Mouse (Mus musculus) kidney, adult 2 months (tissue): ENCODE data around the gene B3gnt4. TPM values are rescaled to one million over a fixed set of nuclear protein-coding genes. Genes with fewer than 3 reads are reported as not detected.

Source experiments
- DNase-seq: peaks from one replicate; pipeline ENCODE4 v3.0.0; 2021
- H3K27ac ChIP-seq: fragments of 200-500 bp; 2 replicates; pipeline ENCODE4 v1.5.1; 2012; ENCODE audit warnings: low read depth, low read length, control low read depth, inconsistent platforms; ENCODE audit not compliant: insufficient read depth
- H3K27me3 ChIP-seq: fragments of 200-500 bp; replicated peaks from 2 replicates; pipeline ENCODE4 v1.6.1; 2012; ENCODE audit warnings: mild to moderate bottlenecking, moderate library complexity, low read length, inconsistent platforms; ENCODE audit not compliant: control insufficient read depth, insufficient read depth
- H3K36me3 ChIP-seq: fragments of 200-500 bp; 2 replicates; pipeline ENCODE4 v1.6.1; 2012; ENCODE audit warnings: mild to moderate bottlenecking, moderate library complexity, low read length, inconsistent platforms; ENCODE audit not compliant: control insufficient read depth, insufficient read depth
- H3K4me1 ChIP-seq: fragments of 200-500 bp; 2 replicates; pipeline ENCODE4 v1.6.1; 2011; ENCODE audit warnings: low read length; ENCODE audit not compliant: control insufficient read depth, insufficient read depth
- H3K4me3 ChIP-seq: fragments of 200-500 bp; 2 replicates; pipeline ENCODE4 v1.5.1; 2011; ENCODE audit warnings: mild to moderate bottlenecking, low read depth, low read length, control low read depth; ENCODE audit not compliant: insufficient read depth
- CTCF ChIP-seq: fragments of 200-500 bp; conservative IDR thresholded peaks from 2 replicates; pipeline ENCODE4 v1.5.1; 2011; ENCODE audit warnings: low read depth, mild to moderate bottlenecking, control low read depth, low read length, moderate library complexity, mixed read lengths; ENCODE audit not compliant: insufficient read depth, insufficient read length
- POLR2A ChIP-seq: fragments of 200-500 bp; IDR thresholded peaks from one replicate; pipeline ENCODE4 v1.6.1; 2011; ENCODE audit warnings: low read depth, low read length, control low read depth
- WGBS: fragments of 180-500 bp; shearing (Covaris S2); methylation state at CpG from one replicate; pipeline ENCODE4 v1.1.7; 2018; 5-methylcytosine and 5-hydroxymethylcytosine counted together
- polyA plus RNA-seq: library from polyadenylated mRNA; depleted of rRNA; stranded (reverse); fragments of >200 nt; gene quantifications from 2 replicates; pipeline ENCODE4 v1.2.3, GENCODE M21; 2012

Gene B3gnt4
- polyA plus RNA-seq, 1 experiment, result not detected

DNA sequence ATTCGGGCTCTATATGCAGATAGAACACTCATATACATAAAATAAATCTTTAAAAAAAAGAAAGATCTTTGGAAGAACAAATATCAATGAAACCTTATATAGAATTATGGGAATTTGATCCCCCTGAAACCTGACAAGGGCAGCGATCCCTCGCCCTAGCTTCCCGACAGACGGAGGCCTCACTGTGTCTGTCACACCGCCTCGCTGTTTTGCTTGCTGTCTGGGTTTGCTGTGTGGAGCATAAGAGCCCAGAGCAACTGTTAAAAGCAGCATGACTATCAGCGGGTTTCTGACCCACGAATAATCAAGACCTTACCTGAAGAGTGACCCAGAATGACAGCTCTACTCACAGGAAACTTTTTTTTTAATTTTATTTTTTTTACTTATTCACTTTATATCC lies 10.4 kb downstream of the B3gnt4 start:
- WGBS, result 75% methylated on average over 9 of the region's 9 CpGs
- no peaks in the 10 kb centered on the region for H3K27me3 ChIP-seq
- TF ChIP-seq CTCF (no peak), POLR2A (no peak)

DNA sequence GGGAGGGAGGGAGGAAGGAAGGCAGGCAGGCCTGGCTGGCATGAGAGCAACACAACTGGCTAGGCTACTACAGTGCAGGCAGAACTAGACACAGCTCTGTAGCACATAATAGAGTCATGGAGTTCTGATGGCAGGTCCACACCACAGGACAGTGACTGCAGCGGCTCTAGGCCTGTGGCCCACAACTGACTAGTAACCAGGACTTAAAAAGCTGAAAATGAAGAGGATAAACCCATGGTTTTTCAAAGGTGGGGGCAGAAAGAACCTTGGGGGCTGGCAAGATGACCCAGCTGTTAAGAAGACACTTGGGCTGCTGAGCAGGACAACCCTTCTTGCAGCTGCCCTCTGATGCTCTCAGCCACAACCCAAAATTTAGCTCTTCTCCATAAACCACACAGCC lies 11.4 kb downstream of the B3gnt4 start:
- H3K27me3 ChIP-seq, result no peaks in the 10 kb centered on the region
- TF ChIP-seq CTCF (no peak), POLR2A (no peak)
- H3K27ac ChIP-seq, result no peak overlapping the region
- no peaks in the 10 kb centered on the region for H3K4me1 ChIP-seq
- 92% methylated on average over 1 of the region's 1 CpGs for WGBS
- H3K36me3 ChIP-seq, result no peaks in the 10 kb centered on the region
- no peak for DNase-seq
- H3K4me3 ChIP-seq, result no peak overlapping the region

More for the DNA sequence above, 10.4 kb downstream of the B3gnt4 start:
- no peak for DNase-seq
- no peak overlapping the region for H3K4me3 ChIP-seq
- H3K27ac ChIP-seq, result no peak overlapping the region
- no peaks in the 10 kb centered on the region for H3K36me3 ChIP-seq
- H3K4me1 ChIP-seq, result no peaks in the 10 kb centered on the region

DNA sequence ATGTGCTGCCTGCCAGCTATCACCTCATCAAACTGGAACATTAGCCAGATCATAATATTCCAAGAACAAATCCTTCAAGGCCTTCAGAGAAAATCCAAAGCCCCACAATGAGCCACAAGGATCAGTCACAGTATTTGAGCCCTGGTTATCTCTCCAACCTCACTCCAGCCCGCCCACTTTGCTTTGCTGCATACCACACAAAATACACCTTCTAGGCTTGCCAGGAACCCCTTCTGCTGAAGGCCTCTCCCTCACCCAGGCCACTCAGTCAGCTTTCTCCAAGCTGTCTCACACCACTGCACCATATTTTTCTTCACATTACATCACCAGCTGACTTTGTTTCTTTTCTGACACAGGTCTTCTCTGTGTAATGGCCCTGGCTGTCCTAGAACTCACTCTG lies 11.9 kb downstream of the B3gnt4 start:
- Histone ChIP-seq H3K4me3 (no peak overlapping the region), H3K36me3 (no peaks in the 10 kb centered on the region), H3K27ac (no peak overlapping the region), H3K4me1 (no peaks in the 10 kb centered on the region), H3K27me3 (no peaks in the 10 kb centered on the region)
- WGBS, result 91% methylated on average over 1 of the region's 1 CpGs
- no peak for DNase-seq
- TF ChIP-seq POLR2A, result no peak
- TF ChIP-seq CTCF, result no peak

DNA sequence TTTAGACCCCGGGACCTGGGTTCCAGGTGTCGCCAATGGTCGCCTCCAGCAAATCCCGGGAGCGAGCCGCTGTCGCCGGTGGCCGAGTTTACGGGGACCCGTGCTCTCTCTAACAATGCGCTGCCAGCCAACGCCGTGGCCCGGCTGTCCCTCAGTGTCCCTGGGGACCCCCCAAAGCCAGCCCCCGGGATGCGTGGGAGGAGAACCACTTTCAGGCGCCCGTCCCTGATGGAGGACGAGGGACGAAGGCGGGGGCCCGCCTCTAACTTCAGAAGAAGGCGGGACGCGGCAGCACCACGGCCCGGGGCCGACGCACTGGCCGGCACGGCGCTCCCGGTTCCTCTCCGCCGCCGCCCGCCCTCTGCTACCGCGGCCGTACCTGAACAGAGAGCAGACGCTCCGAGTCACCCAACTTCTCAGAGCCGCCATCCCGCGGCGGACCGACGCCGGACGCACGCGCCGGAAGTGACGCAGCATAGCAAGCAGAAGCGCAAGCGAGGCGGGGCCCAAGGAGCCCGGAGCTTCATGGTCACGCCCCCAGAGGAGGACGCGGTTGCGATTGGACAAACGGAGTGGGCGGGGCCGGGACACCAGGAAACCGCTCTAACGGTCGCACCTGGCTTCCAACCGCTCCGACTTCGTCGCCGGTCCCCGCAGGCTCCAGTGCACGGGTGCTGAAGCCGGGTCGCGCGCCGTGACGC lies 13.6 kb downstream of the B3gnt4 start, which contains the start of gene Diablo:
Gene Diablo, minus strand, starts transcription at position 485 of the 701 bp plus-strand sequence.
- peak; percentile 99 for DNase-seq

DNA sequence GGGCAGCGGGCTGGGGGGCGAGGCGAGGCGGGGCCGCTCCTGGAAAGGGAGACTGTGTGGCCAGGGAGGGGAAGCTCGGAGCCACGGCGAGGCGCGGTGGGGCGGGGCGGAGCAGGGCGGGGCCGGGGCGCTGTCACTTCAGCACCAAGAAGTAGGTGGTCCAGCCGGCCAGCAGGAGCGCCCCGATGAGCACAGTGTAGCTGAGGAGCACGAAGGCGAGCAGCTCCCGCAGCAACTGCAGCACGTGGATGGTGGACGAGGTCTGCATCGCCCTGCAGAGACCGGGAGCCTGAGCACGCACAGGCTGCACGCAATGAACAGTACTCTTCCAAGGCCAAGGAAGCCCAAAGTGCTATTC lies 14.1 kb downstream of the B3gnt4 start:
- H3K4me1 ChIP-seq, result no peaks in the 10 kb centered on the region
- no peak for DNase-seq
- no peak overlapping the region for H3K27ac ChIP-seq
- H3K27me3 ChIP-seq, result no peaks in the 10 kb centered on the region
- TF ChIP-seq CTCF, result no peak
- no peak for TF ChIP-seq POLR2A
- WGBS, result 2% methylated on average over 26 of the region's 27 CpGs
- H3K4me3 ChIP-seq, result peak overlapping the region; percentile 86
- H3K36me3 ChIP-seq, result no peaks in the 10 kb centered on the region

More for the DNA sequence above, 13.6 kb downstream of the B3gnt4 start, which contains the start of gene Diablo:
- peak within 1 kb of the TSS; percentile 86 for H3K4me3 ChIP-seq
- peak within 1 kb of the TSS; percentile 20; the same call in 1 of the 2 replicates for H3K27ac ChIP-seq
- no peak for TF ChIP-seq CTCF
- peak; percentile 86 for TF ChIP-seq POLR2A
- H3K4me1 ChIP-seq, result no peaks in the 10 kb centered on the region
- WGBS, result under 1% methylated on average over 82 of the region's 82 CpGs
- H3K27me3 ChIP-seq, result no peaks in the 10 kb centered on the region
- no peaks in the 10 kb centered on the region for H3K36me3 ChIP-seq

DNA sequence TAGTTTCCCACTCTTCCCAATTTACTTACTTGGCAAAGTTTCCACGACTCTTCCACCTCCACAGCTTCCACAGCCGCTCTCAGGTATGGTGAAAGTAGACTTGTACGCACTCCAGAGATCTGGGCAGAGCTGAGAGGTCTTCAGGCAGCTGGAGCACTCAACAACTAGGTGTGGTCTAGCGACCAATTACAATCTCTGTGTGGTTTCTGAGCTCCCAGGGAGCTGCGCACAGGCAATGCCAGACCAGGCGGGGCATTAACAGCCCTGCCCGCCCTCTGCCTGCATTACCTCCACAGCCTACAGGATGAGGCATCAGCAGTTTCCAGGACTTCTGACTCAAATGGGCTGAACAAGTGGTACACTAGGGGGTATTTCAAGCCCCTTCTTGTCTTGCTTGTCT lies 15.0 kb downstream of the B3gnt4 start, which contains the start of gene Gm49027:
Gene Gm49027, minus strand, starts transcription at position 208 of the 400 bp plus-strand sequence.
- Histone ChIP-seq H3K36me3 (no peaks in the 10 kb centered on the region), H3K27me3 (no peaks in the 10 kb centered on the region), H3K27ac (no peak within 1 kb of the TSS), H3K4me3 (peak within 1 kb of the TSS; percentile 86), H3K4me1 (no peaks in the 10 kb centered on the region)
- TF ChIP-seq CTCF (no peak), POLR2A (no peak)
- DNase-seq, result no peak
- 92% methylated on average over 7 of the region's 7 CpGs for WGBS

DNA sequence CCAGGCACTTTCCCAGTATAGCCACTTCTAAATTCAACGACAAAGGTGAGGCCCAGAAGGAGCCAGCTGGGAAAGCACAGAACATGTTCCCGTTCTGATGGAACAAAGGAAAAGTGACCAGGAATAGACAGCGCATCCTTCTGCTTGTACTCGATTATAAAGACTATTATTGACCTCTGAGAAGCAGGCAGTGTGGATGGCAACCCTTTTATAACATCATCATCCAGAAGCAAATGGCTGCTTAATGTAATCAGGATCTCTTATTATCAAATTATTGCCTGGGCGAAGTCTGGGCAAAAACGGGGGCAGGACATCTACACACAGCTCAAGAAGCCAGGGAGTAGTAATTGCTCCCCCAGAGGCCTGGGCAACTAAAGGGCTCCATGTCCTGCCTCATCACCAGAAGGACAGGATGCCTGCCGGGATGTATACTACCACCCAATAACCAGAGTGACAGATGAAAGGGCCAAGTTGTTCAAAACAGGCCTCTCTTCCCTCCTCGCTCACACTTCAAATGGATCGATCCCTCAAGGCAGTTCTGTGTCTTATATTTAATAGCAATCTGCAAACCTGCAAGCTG lies 15.7 kb downstream of the B3gnt4 start:
- H3K4me3 ChIP-seq, result no peak overlapping the region
- no peak for DNase-seq
- TF ChIP-seq POLR2A, result no peak
- TF ChIP-seq CTCF, result no peak
- no peak overlapping the region for H3K27ac ChIP-seq
- no peaks in the 10 kb centered on the region for H3K4me1 ChIP-seq
- H3K27me3 ChIP-seq, result no peaks in the 10 kb centered on the region
- H3K36me3 ChIP-seq, result no peaks in the 10 kb centered on the region; the same call in 1 of the 2 replicates
- WGBS, result 93% methylated on average over 9 of the region's 9 CpGs
